Mouse (Mus musculus) forebrain, postnatal 0 days (tissue): ENCODE results near the gene Tmem161a. TPM values are rescaled to one million over a fixed set of nuclear protein-coding genes. Genes with fewer than 3 reads are reported as not detected.

Source experiments
- ATAC-seq: fragments of 200-750 bp; cut with Nextera tagmentation; 2 replicates; pipeline ENCODE4 v1.8.0; 2017; ENCODE audit warnings: mild to moderate bottlenecking, moderate library complexity
- DNase-seq: peaks from one replicate; pipeline ENCODE4 v3.0.0-alpha.2; 2015
- H3K27ac ChIP-seq: fragments of 300-500 bp; sonication (generic); 2 replicates; pipeline ENCODE4 v1.5.1; 2014; ENCODE audit warnings: low read depth, mild to moderate bottlenecking, antibody characterized with exemption, low read length, moderate library complexity, mixed read lengths
- H3K27me3 ChIP-seq: fragments of 300-500 bp; sonication (generic); 2 replicates; pipeline ENCODE4 v1.6.1; 2014; ENCODE audit warnings: mild to moderate bottlenecking, low read length, mixed read lengths; ENCODE audit not compliant: insufficient read depth
- H3K36me3 ChIP-seq: fragments of 300-500 bp; sonication (generic); 2 replicates; pipeline ENCODE4 v1.6.1; 2014; ENCODE audit warnings: mild to moderate bottlenecking, moderate library complexity; ENCODE audit not compliant: insufficient read depth
- H3K4me1 ChIP-seq: fragments of 300-500 bp; sonication (generic); 2 replicates; pipeline ENCODE4 v1.6.1; 2014; ENCODE audit warnings: antibody characterized with exemption; ENCODE audit not compliant: insufficient read depth
- H3K4me2 ChIP-seq: fragments of 300-500 bp; sonication (generic); 2 replicates; pipeline ENCODE4 v1.6.1; 2014; ENCODE audit warnings: low read depth, mild to moderate bottlenecking, moderate library complexity
- H3K4me3 ChIP-seq: fragments of 300-500 bp; sonication (generic); 2 replicates; pipeline ENCODE4 v1.5.1; 2014; ENCODE audit warnings: low read depth, low read length, mixed read lengths
- H3K9ac ChIP-seq: fragments of 300-500 bp; sonication (generic); 2 replicates; pipeline ENCODE4 v1.6.1; 2014; ENCODE audit warnings: mild to moderate bottlenecking
- H3K9me3 ChIP-seq: fragments of 300-500 bp; sonication (generic); 2 replicates; pipeline ENCODE4 v1.6.1; 2016; ENCODE audit warnings: low read length
- CTCF ChIP-seq: sonication (generic); IDR thresholded peaks from 2 replicates; pipeline ENCODE4 v1.5.1; 2016; ENCODE audit warnings: antibody characterized with exemption, control low read depth, low read depth
- WGBS: fragments of 180-500 bp; shearing (Covaris S2); extraction: QIAGEN DNeasy Blood & Tissue Kit; methylation state at CpG from one replicate; pipeline ENCODE4 v1.1.7; 2014; 5-methylcytosine and 5-hydroxymethylcytosine counted together
- polyA plus RNA-seq: library from polyadenylated mRNA; unstranded; fragments of >200 nt; fragmentation: Nextera tagmentation; extraction: Ambion mirVana; gene quantifications from 2 replicates; pipeline ENCODE4 v1.2.1, GENCODE M21; 2015
- total RNA-seq: library from RNA; depleted of rRNA; stranded (reverse); fragments of >200 nt; gene quantifications from 2 replicates; pipeline ENCODE4 v1.2.3, GENCODE M21; 2014; rRNA removed

The Tmem161a gene
- total and polyA plus RNA-seq, 2 experiments from 2014 or later = 52.7 to 60.7 TPM

DNA sequence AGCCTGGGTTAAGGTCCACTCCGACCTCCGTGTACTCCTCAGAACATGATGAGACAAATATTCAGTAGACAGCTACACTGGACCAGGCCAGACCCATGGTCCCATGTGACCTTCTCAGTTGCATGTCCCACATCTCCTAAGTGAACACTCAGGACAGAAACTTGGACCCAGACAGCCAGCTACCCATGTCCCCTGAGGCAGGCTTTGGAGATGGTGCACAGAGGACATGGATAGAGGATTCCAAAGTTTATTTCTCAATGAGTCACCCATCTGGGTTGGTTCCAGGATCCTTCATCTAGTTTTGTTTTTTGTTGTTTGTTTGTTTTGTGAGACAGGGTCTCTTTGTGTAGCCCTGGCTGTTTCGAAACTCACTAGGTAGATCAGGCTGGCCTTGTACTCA is 48.8 kb downstream of the Tmem161a start:
- H3K9ac ChIP-seq = no peak overlapping the region
- H3K27me3 ChIP-seq = no peaks in the 10 kb centered on the region
- DNase-seq = no peak
- no peak overlapping the region for H3K4me2 ChIP-seq
- H3K9me3 ChIP-seq = no peaks in the 10 kb centered on the region
- TF ChIP-seq CTCF = no peak
- no peak overlapping the region for H3K27ac ChIP-seq
- WGBS = 93% methylated on average over 3 of the region's 3 CpGs
- H3K4me3 ChIP-seq = no peak overlapping the region
- no peak for ATAC-seq
- no peaks in the 10 kb centered on the region for H3K4me1 ChIP-seq
- peaks cover 48% of the 10 kb centered on the region for H3K36me3 ChIP-seq

- TF ChIP-seq CTCF = no peak
- Histone ChIP-seq H3K4me1 (no peaks in the 10 kb centered on the region), H3K4me3 (no peak overlapping the region), H3K4me2 (no peak overlapping the region), H3K27me3 (no peaks in the 10 kb centered on the region), H3K27ac (no peak overlapping the region), H3K9me3 (no peaks in the 10 kb centered on the region), H3K9ac (no peak overlapping the region), H3K36me3 (peaks cover 49% of the 10 kb centered on the region)
- ATAC-seq = no peak
- no peak for DNase-seq
- 92% methylated on average over 12 of the region's 12 CpGs for WGBS
These were observed 49.9 kb downstream of the Tmem161a start for GRCm38 (mm10) chr8:70222041-70222440.

GRCm38 (mm10) chr8:70223341-70223740 is 51.2 kb downstream of the Tmem161a start:
- peaks cover 49% of the 10 kb centered on the region for H3K36me3 ChIP-seq
- peak; percentile 58 for TF ChIP-seq CTCF

GRCm38 (mm10) chr8:70227997-70228396 is 55.8 kb downstream of the Tmem161a start:
- no peak for DNase-seq
- WGBS = 25% methylated on average over 4 of the region's 4 CpGs

More at GRCm38 (mm10) chr8:70223341-70223740, 51.2 kb downstream of the Tmem161a start:
- 50% methylated on average over 6 of the region's 6 CpGs for WGBS
- no peak overlapping the region for H3K4me2 ChIP-seq
- ATAC-seq = no peak
- no peaks in the 10 kb centered on the region for H3K27me3 ChIP-seq
- no peak for DNase-seq
- H3K9me3 ChIP-seq = no peaks in the 10 kb centered on the region
- no peak overlapping the region for H3K27ac ChIP-seq
- H3K4me1 ChIP-seq = no peaks in the 10 kb centered on the region
- no peak overlapping the region for H3K9ac ChIP-seq
- no peak overlapping the region for H3K4me3 ChIP-seq

GRCm38 (mm10) chr8:70230837-70231236 is 58.7 kb downstream of the Tmem161a start:
- Histone ChIP-seq H3K4me1 (peaks cover 14% of the 10 kb centered on the region), H3K9ac (no peak overlapping the region), H3K4me2 (no peak overlapping the region), H3K27me3 (no peaks in the 10 kb centered on the region), H3K27ac (no peak overlapping the region), H3K4me3 (no peak overlapping the region), H3K36me3 (peaks cover 29% of the 10 kb centered on the region), H3K9me3 (no peaks in the 10 kb centered on the region)
- TF ChIP-seq CTCF = no peak
- WGBS = 92% methylated on average over 9 of the region's 9 CpGs
- DNase-seq (no peak), ATAC-seq (no peak)

More at GRCm38 (mm10) chr8:70227997-70228396, 55.8 kb downstream of the Tmem161a start:
- Histone ChIP-seq H3K4me3 (no peak overlapping the region), H3K9me3 (no peaks in the 10 kb centered on the region), H3K27ac (no peak overlapping the region), H3K27me3 (no peaks in the 10 kb centered on the region), H3K36me3 (peaks cover 57% of the 10 kb centered on the region), H3K4me1 (0 out of 2 replicates have a peak, but pooled peaks cover 2% of the 10 kb centered on the region), H3K4me2 (no peak overlapping the region), H3K9ac (no peak overlapping the region)
- no peak for ATAC-seq
- no peak for TF ChIP-seq CTCF

Other genes with a start within 250 kb of the Tmem161a start
- 22.9 and 27.8 TPM in 2 replicates for gene Gatad2a, start 176.0 kb upstream of the Tmem161a start, total RNA-seq
- 21.7 and 24.9 TPM in 2 replicates for gene Gatad2a, start 176.0 kb upstream of the Tmem161a start, polyA plus RNA-seq
- 137 and 142 TPM in 2 replicates for gene Mau2, start 129.6 kb upstream of the Tmem161a start, total RNA-seq
- 46.6 and 56.2 TPM in 2 replicates for gene Mau2, start 129.6 kb upstream of the Tmem161a start, polyA plus RNA-seq
- gene Sugp1, start 129.5 kb upstream of the Tmem161a start, total RNA-seq = 19.9 and 20.9 TPM in 2 replicates
- gene Sugp1, start 129.5 kb upstream of the Tmem161a start, polyA plus RNA-seq = 41.8 and 46.1 TPM in 2 replicates
- 0.92 and 3.0 TPM in 2 replicates for gene Tm6sf2, start 99.4 kb upstream of the Tmem161a start, total RNA-seq
- 0.18 and 0.56 TPM in 2 replicates for gene Tm6sf2, start 99.4 kb upstream of the Tmem161a start, polyA plus RNA-seq
- 0.31 and 0.48 TPM in 2 replicates for gene Hapln4, start 88.9 kb upstream of the Tmem161a start, total RNA-seq
- gene Hapln4, start 88.9 kb upstream of the Tmem161a start, polyA plus RNA-seq = 0.53 and 0.71 TPM in 2 replicates
- gene Ncan, start 51.5 kb upstream of the Tmem161a start, total RNA-seq = 316 and 372 TPM in 2 replicates
- 112 and 209 TPM in 2 replicates for gene Ncan, start 51.5 kb upstream of the Tmem161a start, polyA plus RNA-seq
- gene Nr2c2ap, start 41.0 kb upstream of the Tmem161a start, total RNA-seq = 6.6 and 7.2 TPM in 2 replicates
- 55.9 and 58.0 TPM in 2 replicates for gene Nr2c2ap, start 41.0 kb upstream of the Tmem161a start, polyA plus RNA-seq
- 8.5 and 10.2 TPM in 2 replicates for gene Rfxank, start 33.2 kb upstream of the Tmem161a start, total RNA-seq
- 6.0 and 7.9 TPM in 2 replicates for gene Rfxank, start 33.2 kb upstream of the Tmem161a start, polyA plus RNA-seq
- 59.3 and 74.9 TPM in 2 replicates for gene Borcs8, start 32.9 kb upstream of the Tmem161a start, total RNA-seq
- gene Borcs8, start 32.9 kb upstream of the Tmem161a start, polyA plus RNA-seq = 56.5 and 64.4 TPM in 2 replicates
- gene Mef2b, start 32.6 kb upstream of the Tmem161a start, total RNA-seq = 0.90 TPM in 1 of 2 replicates, not detected in the other
- 1.3 and 1.7 TPM in 2 replicates for gene Mef2b, start 32.6 kb upstream of the Tmem161a start, polyA plus RNA-seq
- 11.7 and 12.0 TPM in 2 replicates for gene Slc25a42, start 39.9 kb downstream of the Tmem161a start, total RNA-seq
- 4.6 and 6.2 TPM in 2 replicates for gene Slc25a42, start 39.9 kb downstream of the Tmem161a start, polyA plus RNA-seq
- 119 and 129 TPM in 2 replicates for gene Sugp2, start 61.9 kb downstream of the Tmem161a start, total RNA-seq
- gene Sugp2, start 61.9 kb downstream of the Tmem161a start, polyA plus RNA-seq = 50.9 and 65.0 TPM in 2 replicates
- gene Armc6, start 62.1 kb downstream of the Tmem161a start, total RNA-seq = 108 and 136 TPM in 2 replicates
- 119 and 122 TPM in 2 replicates for gene Armc6, start 62.1 kb downstream of the Tmem161a start, polyA plus RNA-seq
- gene Homer3, start 110.5 kb downstream of the Tmem161a start, total RNA-seq = 27.2 and 34.7 TPM in 2 replicates
- 20.2 and 23.9 TPM in 2 replicates for gene Homer3, start 110.5 kb downstream of the Tmem161a start, polyA plus RNA-seq
- 46.6 and 49.3 TPM in 2 replicates for gene Ddx49, start 130.1 kb downstream of the Tmem161a start, total RNA-seq
- 49.3 and 54.9 TPM in 2 replicates for gene Ddx49, start 130.1 kb downstream of the Tmem161a start, polyA plus RNA-seq
- 86.6 and 110 TPM in 2 replicates for gene Cope, start 130.2 kb downstream of the Tmem161a start, total RNA-seq
- 259 and 296 TPM in 2 replicates for gene Cope, start 130.2 kb downstream of the Tmem161a start, polyA plus RNA-seq
- gene Cers1, start 143.4 kb downstream of the Tmem161a start, total RNA-seq = 52.5 and 58.4 TPM in 2 replicates
- 37.8 and 45.3 TPM in 2 replicates for gene Cers1, start 143.4 kb downstream of the Tmem161a start, polyA plus RNA-seq
- 8.1 and 9.3 TPM in 2 replicates for gene Gdf1, start 157.5 kb downstream of the Tmem161a start, total RNA-seq
- gene Gdf1, start 157.5 kb downstream of the Tmem161a start, polyA plus RNA-seq = 6.2 and 8.0 TPM in 2 replicates
- 28.1 and 38.7 TPM in 2 replicates for gene Upf1, start 180.9 kb downstream of the Tmem161a start, total RNA-seq
- gene Upf1, start 180.9 kb downstream of the Tmem161a start, polyA plus RNA-seq = 7.1 and 9.0 TPM in 2 replicates
- 0.81 TPM in 1 of 2 replicates, not detected in the other for gene Comp, start 201.2 kb downstream of the Tmem161a start, total RNA-seq
- gene Comp, start 201.2 kb downstream of the Tmem161a start, polyA plus RNA-seq = 0.05 and 0.29 TPM in 2 replicates